Mouse (Mus musculus) megakaryocyte, embryonic 14.5 days (primary cell): ENCODE results near the gene Adipor2.

Experiments used
- FLI1 ChIP-seq: IDR thresholded peaks from 2 replicates; pipeline ENCODE4 v1.6.1; 2012; ENCODE audit warnings: low read length, inconsistent platforms, mixed read lengths
- GATA1 ChIP-seq: IDR thresholded peaks from 3 replicates; pipeline ENCODE4 v1.6.1; 2012; ENCODE audit warnings: mixed read lengths, low read length, inconsistent platforms, borderline replicate concordance

DNA sequence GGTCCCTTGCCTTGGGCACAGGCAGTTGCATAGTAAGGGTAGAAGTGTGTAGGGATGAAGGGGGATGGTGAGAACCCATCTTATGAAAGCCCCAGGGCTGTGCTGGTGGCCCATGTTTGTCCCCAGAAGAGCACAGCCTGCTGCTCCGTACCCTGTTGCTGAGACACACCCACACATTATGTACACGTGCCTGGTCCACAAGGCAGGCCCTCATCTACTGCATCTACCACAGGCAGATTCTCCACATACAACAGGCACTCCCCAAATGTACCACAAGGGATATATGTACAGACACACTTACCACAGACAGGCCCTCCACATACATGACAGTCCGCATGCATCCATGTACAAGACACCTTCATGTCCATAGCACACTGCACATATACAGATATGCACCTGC, 80.2 kb downstream of the Adipor2 start:
- TF ChIP-seq GATA1 (no peak), FLI1 (no peak)
